Mouse (Mus musculus): ENCODE results near the gene Fzd7. TPM values are rescaled to one million over a fixed set of nuclear protein-coding genes. Genes with fewer than 3 reads are reported as not detected.

The Fzd7 gene
- polyA plus RNA-seq, 1 experiment from 2014 or later, result 3.9 TPM

- Histone ChIP-seq H3K9ac (ENCODE audit: low read length) (no peak overlapping the region), H3K4me1 (replicated peaks; ENCODE audit: control insufficient read depth, insufficient read depth) (peaks cover 3% of the 10 kb centered on the region; the same call in 1 of the 2 replicates), H3K9me3 (ENCODE audit: control insufficient read depth, low read length) (no peaks in the 10 kb centered on the region), H3K4me2 (replicated peaks; ENCODE audit: low read depth) (no peak overlapping the region), H3K4me3 (ENCODE audit: low read depth, low read length) (no peak overlapping the region), H3K36me3 (ENCODE audit: control insufficient read depth, insufficient read depth, low read length) (no peaks in the 10 kb centered on the region), H3K27ac (replicated peaks) (no peak overlapping the region), H3K27me3 (ENCODE audit: control insufficient read depth, insufficient read depth, low read length) (no peaks in the 10 kb centered on the region)
- TF ChIP-seq CTCF (IDR thresholded peaks at IDR 0.05; ENCODE audit: low read depth) (no peak), EP300 (optimal IDR thresholded peaks at IDR 0.05) (no peak)
- DNase-seq (ENCODE audit: low spot score), result no peak
- whole genome bisulfite sequencing, result 77% methylated on average over 2 of the region's 2 CpGs
- no peak for ATAC-seq (ENCODE audit: low FRiP score, low TSS enrichment)
Observed at GRCm38 (mm10) chr1:59504302-59504700, 22.1 kb downstream of the Fzd7 start.

- DNase-seq (ENCODE audit: low spot score) (no peak), ATAC-seq (ENCODE audit: low FRiP score, low TSS enrichment) (peak; percentile 32; the same call in 1 of the 2 replicates)
- no peaks in the 10 kb centered on the region for H3K27me3 ChIP-seq (ENCODE audit: control insufficient read depth, insufficient read depth, low read length)
- H3K9me3 ChIP-seq (ENCODE audit: control insufficient read depth, low read length), result no peaks in the 10 kb centered on the region
- H3K4me3 ChIP-seq (ENCODE audit: low read depth, low read length), result no peak overlapping the region
- peak; percentile 49 for TF ChIP-seq EP300 (optimal IDR thresholded peaks at IDR 0.05)
- TF ChIP-seq CTCF (IDR thresholded peaks at IDR 0.05; ENCODE audit: low read depth), result no peak
- peak overlapping the region; percentile 30 for H3K27ac ChIP-seq (replicated peaks)
- H3K9ac ChIP-seq (ENCODE audit: low read length), result no peak overlapping the region
- peak overlapping the region; percentile 20; the same call in 1 of the 2 replicates for H3K4me2 ChIP-seq (replicated peaks; ENCODE audit: low read depth)
- H3K4me1 ChIP-seq (replicated peaks; ENCODE audit: control insufficient read depth, insufficient read depth), result peaks cover 3% of the 10 kb centered on the region; the same call in 1 of the 2 replicates
- WGBS, result 40% methylated on average over 17 of the region's 17 CpGs
- H3K36me3 ChIP-seq (ENCODE audit: control insufficient read depth, insufficient read depth, low read length), result no peaks in the 10 kb centered on the region
Observed at GRCm38 (mm10) chr1:59508463-59509139, 26.4 kb downstream of the Fzd7 start.

DNA sequence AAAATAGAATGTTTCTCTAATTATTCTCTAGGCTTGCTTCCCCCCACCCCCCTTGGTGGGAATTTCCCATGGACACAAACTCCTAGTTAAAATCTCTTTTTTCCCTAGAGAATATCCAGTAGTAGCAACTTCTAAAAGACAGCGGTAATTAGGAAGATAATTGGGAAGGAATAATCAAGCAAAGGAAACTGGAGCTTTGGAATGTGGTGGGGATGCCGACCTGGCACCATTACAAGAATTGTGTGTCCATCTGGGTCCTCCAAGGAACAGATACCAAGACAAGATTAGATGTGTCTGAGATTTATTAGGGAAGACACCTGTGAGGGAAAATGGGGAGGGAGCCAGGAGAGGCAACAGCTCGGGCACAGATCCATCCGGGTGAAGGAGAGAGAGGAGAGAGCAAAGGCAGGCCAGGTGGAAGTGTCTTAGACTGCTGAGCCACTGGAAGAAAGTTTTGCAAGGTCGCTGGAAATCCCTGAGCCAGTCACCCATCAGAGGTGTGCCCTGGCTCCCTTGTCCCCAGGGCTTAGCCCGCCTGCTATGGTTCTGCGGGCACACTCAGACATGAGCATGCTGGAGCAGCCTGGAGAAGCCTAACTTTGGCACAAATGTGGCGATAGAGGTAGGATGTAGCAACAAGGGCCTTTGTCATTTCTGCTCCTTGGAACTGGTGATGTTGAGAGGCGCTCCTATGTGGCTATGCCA is 29.5 kb downstream of the Fzd7 start:
- 73% methylated on average over 9 of the region's 9 CpGs for WGBS
- Histone ChIP-seq H3K4me1 (replicated peaks; ENCODE audit: control insufficient read depth, insufficient read depth) (peaks cover 5% of the 10 kb centered on the region; the same call in 1 of the 2 replicates), H3K9ac (ENCODE audit: low read length) (no peak overlapping the region), H3K27ac (replicated peaks) (no peak overlapping the region), H3K9me3 (ENCODE audit: control insufficient read depth, low read length) (no peaks in the 10 kb centered on the region), H3K4me2 (replicated peaks; ENCODE audit: low read depth) (no peak overlapping the region), H3K36me3 (ENCODE audit: control insufficient read depth, insufficient read depth, low read length) (no peaks in the 10 kb centered on the region), H3K4me3 (ENCODE audit: low read depth, low read length) (no peak overlapping the region), H3K27me3 (ENCODE audit: control insufficient read depth, insufficient read depth, low read length) (no peaks in the 10 kb centered on the region)
- ATAC-seq (ENCODE audit: low FRiP score, low TSS enrichment) (no peak), DNase-seq (ENCODE audit: low spot score) (no peak)
- TF ChIP-seq EP300 (optimal IDR thresholded peaks at IDR 0.05) (no peak), CTCF (IDR thresholded peaks at IDR 0.05; ENCODE audit: low read depth) (no peak)

DNA sequence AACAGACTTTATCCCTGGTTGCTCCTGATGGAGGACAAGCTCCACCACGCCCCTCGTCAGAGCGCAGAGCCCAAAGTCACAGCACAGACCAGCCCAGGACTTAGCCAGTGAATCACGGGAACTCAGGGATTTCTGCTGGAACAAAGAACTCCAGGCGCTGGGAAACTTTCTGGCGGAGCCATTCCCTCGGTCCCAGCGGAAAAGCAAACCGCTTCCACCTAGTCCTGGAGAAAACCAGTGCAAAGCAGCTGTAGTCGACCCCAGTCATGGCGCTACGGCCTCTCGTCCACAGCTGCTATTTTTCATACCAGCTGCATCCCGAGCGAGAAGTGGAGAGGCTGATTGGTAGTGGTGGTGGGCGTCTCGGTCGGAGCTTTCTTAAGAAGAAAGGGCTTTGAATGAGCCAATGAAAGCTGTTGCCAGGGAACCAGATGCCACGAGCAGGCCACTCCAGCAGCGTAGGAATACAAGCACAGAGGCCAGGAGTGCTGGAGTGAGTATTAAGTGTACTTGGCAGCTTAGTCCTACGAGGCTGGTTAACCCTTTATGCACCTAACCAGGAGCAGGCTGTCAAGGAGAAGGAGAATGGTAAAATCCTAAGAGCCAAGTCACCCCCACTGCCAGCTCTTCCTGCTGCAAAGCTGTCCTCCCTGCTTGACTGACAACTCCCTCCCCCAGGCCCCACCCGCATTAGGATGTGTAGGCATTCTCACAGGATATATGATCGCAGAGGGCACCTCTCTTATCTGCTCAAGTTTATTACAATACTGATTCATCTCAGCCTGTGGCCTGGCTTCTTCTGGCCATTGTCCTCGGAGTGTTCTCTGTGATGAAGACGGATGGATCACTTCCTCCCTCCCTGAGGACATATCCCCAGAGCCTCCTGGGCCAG is 34.0 kb downstream of the Fzd7 start, which contains the start of gene Gm973:
Gm973 (plus strand) TSS at position 239 of the 892 bp plus-strand sequence.
- Histone ChIP-seq H3K36me3 (ENCODE audit: control insufficient read depth, insufficient read depth, low read length) (no peaks in the 10 kb centered on the region), H3K4me2 (replicated peaks; ENCODE audit: low read depth) (peak within 1 kb of the TSS; percentile 50), H3K4me3 (ENCODE audit: low read depth, low read length) (peak within 1 kb of the TSS; percentile 25), H3K9ac (ENCODE audit: low read length) (peak within 1 kb of the TSS; percentile 41), H3K9me3 (ENCODE audit: control insufficient read depth, low read length) (no peaks in the 10 kb centered on the region), H3K27ac (replicated peaks) (peak within 1 kb of the TSS; percentile 88), H3K4me1 (replicated peaks; ENCODE audit: control insufficient read depth, insufficient read depth) (peaks cover 3% of the 10 kb centered on the region; the same call in 1 of the 2 replicates), H3K27me3 (ENCODE audit: control insufficient read depth, insufficient read depth, low read length) (no peaks in the 10 kb centered on the region)
- DNase-seq (ENCODE audit: low spot score) (peak; percentile 38), ATAC-seq (ENCODE audit: low FRiP score, low TSS enrichment) (peak; percentile 81)
- no peak for TF ChIP-seq CTCF (IDR thresholded peaks at IDR 0.05; ENCODE audit: low read depth)
- no peak for TF ChIP-seq EP300 (optimal IDR thresholded peaks at IDR 0.05)
- 7% methylated on average over 25 of the region's 25 CpGs for WGBS

DNA sequence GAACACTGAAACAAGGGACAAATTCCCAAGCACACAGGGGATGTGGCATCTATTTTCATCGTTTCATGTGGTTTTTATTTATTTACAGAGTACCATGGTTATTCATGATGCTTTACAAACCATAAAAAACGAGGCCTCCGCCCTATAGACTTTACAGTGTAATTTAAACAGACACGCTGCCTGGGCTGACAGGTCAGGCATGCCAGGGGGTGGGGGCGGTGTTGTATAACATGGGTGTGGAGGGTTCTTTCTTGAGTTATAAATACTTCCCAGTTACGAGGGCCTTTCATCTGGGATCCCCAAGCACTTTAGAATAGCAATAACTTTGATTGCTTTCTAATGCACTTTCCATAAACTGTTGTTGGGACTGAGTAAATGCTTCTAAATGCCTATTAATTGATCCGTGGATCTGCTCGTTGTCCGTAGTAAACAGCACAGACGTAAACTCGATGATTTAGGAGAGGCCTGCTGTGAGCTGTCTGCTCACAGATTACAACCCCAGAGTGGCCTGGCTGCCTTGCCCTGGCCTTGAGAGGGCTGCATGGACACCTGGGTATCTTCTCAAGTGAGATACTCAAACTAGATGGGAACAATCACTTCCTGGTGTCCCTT is 38.1 kb downstream of the Fzd7 start:
- ATAC-seq (ENCODE audit: low FRiP score, low TSS enrichment) (no peak), DNase-seq (ENCODE audit: low spot score) (no peak)
- H3K4me2 ChIP-seq (replicated peaks; ENCODE audit: low read depth), result no peak overlapping the region
- H3K4me1 ChIP-seq (replicated peaks; ENCODE audit: control insufficient read depth, insufficient read depth), result peaks cover 3% of the 10 kb centered on the region; the same call in 1 of the 2 replicates
- no peak overlapping the region for H3K4me3 ChIP-seq (ENCODE audit: low read depth, low read length)
- no peaks in the 10 kb centered on the region for H3K36me3 ChIP-seq (ENCODE audit: control insufficient read depth, insufficient read depth, low read length)
- no peaks in the 10 kb centered on the region for H3K9me3 ChIP-seq (ENCODE audit: control insufficient read depth, low read length)
- H3K27me3 ChIP-seq (ENCODE audit: control insufficient read depth, insufficient read depth, low read length), result no peaks in the 10 kb centered on the region
- peak overlapping the region; percentile 30; the same call in 1 of the 2 replicates for H3K27ac ChIP-seq (replicated peaks)
- WGBS, result 24% methylated on average over 11 of the region's 11 CpGs
- no peak overlapping the region for H3K9ac ChIP-seq (ENCODE audit: low read length)
- no peak for TF ChIP-seq CTCF (IDR thresholded peaks at IDR 0.05; ENCODE audit: low read depth)
- no peak for TF ChIP-seq EP300 (optimal IDR thresholded peaks at IDR 0.05)
